9 mouse cellular contexts compared by ENCODE assay signal in genomic region chr1:75016846-75017245, GRCm38 (mm10).
DNase-seq lines count a peak whose midpoint lies in the region; ATAC-seq and TF ChIP-seq lines count a peak whose summit lies in the region.
"Had no signal": no experiment of that assay in that cellular context is flagged by ENCODE, and none has a peak within 500 bp of the region (broad histone marks: within the 10 kb centered on the region; RNA-seq: fewer than 3 reads in every experiment).

No protein-coding gene starts in this region.

- peaks cover 10% of the 10 kb centered on the region; the same call in 1 of the 2 replicates for H3K27me3 ChIP-seq in liver, embryonic 12.5 days (replicated peaks)
- H3K27me3 ChIP-seq in stomach, postnatal 0 days (ENCODE audit: control insufficient read depth, insufficient read depth, low read length) = no peaks in the 10 kb centered on the region
- H3K27me3 ChIP-seq: embryonic facial prominence, embryonic 13.5 days had no signal

- 5% methylated on average over 6 of the region's 6 CpGs for WGBS in liver, embryonic 12.5 days (ENCODE audit: insufficient replicate concordance)
- WGBS in stomach, postnatal 0 days = 4% methylated on average over 6 of the region's 6 CpGs

- H3K4me2 ChIP-seq in liver, embryonic 12.5 days = no peak overlapping the region
- no peak overlapping the region for H3K4me2 ChIP-seq in stomach, postnatal 0 days (replicated peaks; ENCODE audit: low read depth)

- no peaks in the 10 kb centered on the region for H3K36me3 ChIP-seq in liver, embryonic 12.5 days
- no peaks in the 10 kb centered on the region for H3K36me3 ChIP-seq in stomach, postnatal 0 days (ENCODE audit: control insufficient read depth, insufficient read depth, low read length)
- H3K36me3 ChIP-seq: embryonic facial prominence, embryonic 13.5 days had no signal

- no peak for TF ChIP-seq EP300 in stomach, postnatal 0 days (optimal IDR thresholded peaks at IDR 0.05)

- H3K4me1 ChIP-seq in liver, embryonic 12.5 days = peaks cover 5% of the 10 kb centered on the region; the same call in 1 of the 2 replicates
- H3K4me1 ChIP-seq in stomach, postnatal 0 days (replicated peaks; ENCODE audit: control insufficient read depth, insufficient read depth) = peaks cover 4% of the 10 kb centered on the region; the same call in 1 of the 2 replicates

- H3K27ac ChIP-seq in liver, embryonic 12.5 days = no peak overlapping the region
- H3K27ac ChIP-seq in stomach, postnatal 0 days (replicated peaks) = no peak overlapping the region

- H3K4me3 ChIP-seq in liver, embryonic 12.5 days = no peak overlapping the region
- H3K4me3 ChIP-seq in stomach, postnatal 0 days (ENCODE audit: low read depth, low read length) = no peak overlapping the region
- H3K4me3 ChIP-seq: embryonic facial prominence, embryonic 13.5 days had no signal

- no peaks in the 10 kb centered on the region for H3K9me3 ChIP-seq in liver, embryonic 12.5 days (replicated peaks)
- H3K9me3 ChIP-seq in stomach, postnatal 0 days (ENCODE audit: control insufficient read depth, low read length) = no peaks in the 10 kb centered on the region
- H3K9me3 ChIP-seq: embryonic facial prominence, embryonic 13.5 days had no signal

- no peak for ATAC-seq in liver, embryonic 12.5 days
- peak; percentile 60; the same call in 1 of the 2 replicates for ATAC-seq in stomach, postnatal 0 days (ENCODE audit: low FRiP score, low TSS enrichment)

- no peak overlapping the region for H3K9ac ChIP-seq in liver, embryonic 12.5 days
- no peak overlapping the region for H3K9ac ChIP-seq in stomach, postnatal 0 days (ENCODE audit: low read length)
- H3K9ac ChIP-seq: embryonic facial prominence, embryonic 13.5 days had no signal

- peak; percentile 76 for DNase-seq in liver
- DNase-seq in cerebellum, adult 9-10 months = peak; percentile 72
- DNase-seq in frontal cortex, postnatal 14 days (ENCODE audit: low spot score in 2 of 2) = peak; percentile 46 to 80
- peak; percentile 86 for DNase-seq in kidney, adult 18-20 months
- peak; percentile 71 to 83 for DNase-seq in left cerebral cortex, postnatal 36 days (ENCODE audit: low spot score in 2 of 2)
- DNase-seq in naive thymus-derived CD4-positive, alpha-beta T cell, adult 2 months (ENCODE audit: low read depth) = peak; percentile 47
- DNase-seq in stomach, postnatal 0 days (ENCODE audit: low spot score) = peak; percentile 91

- TF ChIP-seq CTCF in stomach, postnatal 0 days (IDR thresholded peaks at IDR 0.05; ENCODE audit: low read depth) = peak; percentile 95

- intact Hi-C loops in left cerebral cortex, postnatal 36 days (cut with DNase I) = loop anchor here (2.0 to 5.0 kb wide), 3 partner anchors 55 to 134 kb away; no protein-coding TSS in a partner anchor
